Mouse (Mus musculus): Measurements from ENCODE around the gene Il1f5. TPM values are rescaled to one million over a fixed set of nuclear protein-coding genes. Genes with fewer than 3 reads are reported as not detected.

The Il1f5 gene
- not detected in 2 replicates for polyA plus RNA-seq (2015; fragmentation: Nextera tagmentation; extraction: Ambion mirVana)

DNA sequence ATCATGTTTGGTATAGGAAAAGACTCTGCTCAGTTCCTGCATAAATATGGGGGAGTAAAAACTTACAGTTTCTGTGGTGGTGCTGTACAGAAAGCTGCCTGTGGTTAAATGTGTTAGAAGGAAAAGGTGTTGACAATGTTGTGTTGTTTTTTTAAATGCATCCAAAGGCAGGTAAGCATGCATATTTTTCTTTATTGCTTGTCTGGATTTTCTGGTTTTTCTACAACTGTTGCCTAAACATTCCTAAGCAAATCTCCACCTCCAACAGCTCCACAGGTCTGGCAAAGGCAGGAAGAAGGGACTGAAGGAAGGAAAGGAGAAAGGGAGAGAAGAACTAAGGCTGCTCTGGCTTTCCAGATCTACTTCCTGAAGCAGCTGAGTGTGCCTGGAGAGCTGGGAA, at the start of gene Il1f5:
Gene Il1f5 (plus strand): TSS at position 301 of the 400 bp plus-strand sequence.
- no peak within 1 kb of the TSS for H3K4me2 ChIP-seq (replicated peaks; ENCODE audit: low read depth, low read length)
- H3K9ac ChIP-seq (replicated peaks; ENCODE audit: low read depth): no peak within 1 kb of the TSS
- H3K4me3 ChIP-seq (ENCODE audit: low read depth, low read length): no peak within 1 kb of the TSS
- no peak within 1 kb of the TSS for H3K27ac ChIP-seq (ENCODE audit: low read length)
- no peaks in the 10 kb centered on the region for H3K36me3 ChIP-seq (ENCODE audit: insufficient read depth, low read length)
- TF ChIP-seq CTCF (IDR thresholded peaks at IDR 0.05): no peak
- TF ChIP-seq EP300 (IDR thresholded peaks at IDR 0.05): no peak
- no peaks in the 10 kb centered on the region for H3K9me3 ChIP-seq (ENCODE audit: low read length)
- ATAC-seq: no peak
- DNase-seq (ENCODE audit: low spot score): no peak
- no peaks in the 10 kb centered on the region for H3K4me1 ChIP-seq (ENCODE audit: insufficient read depth, low read depth, low read length)
- H3K27me3 ChIP-seq (replicated peaks; ENCODE audit: insufficient read depth, low read length): no peaks in the 10 kb centered on the region

DNA sequence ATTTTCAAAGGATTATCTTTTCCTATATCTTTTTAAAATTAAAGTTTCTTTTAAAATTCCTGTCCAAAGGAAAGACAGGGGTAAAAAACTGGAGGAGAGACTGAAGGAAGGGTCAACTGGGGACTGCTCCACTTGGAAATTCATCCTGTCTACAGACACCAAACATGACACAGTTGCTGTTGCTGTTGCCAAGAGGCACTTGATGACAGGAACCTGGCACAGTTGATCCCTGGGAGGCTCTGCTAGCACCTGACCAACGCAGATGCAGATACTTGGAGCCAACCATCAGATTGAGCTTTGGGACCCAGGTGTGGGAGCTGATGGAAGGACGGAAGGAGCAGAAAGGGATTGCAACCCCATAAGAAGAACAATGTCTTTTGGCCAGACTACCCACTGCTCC, 49.6 kb upstream of the Il1f5 start:
- Histone ChIP-seq H3K4me3 (ENCODE audit: low read depth, low read length) (no peak overlapping the region), H3K27ac (ENCODE audit: low read length) (no peak overlapping the region), H3K4me1 (ENCODE audit: insufficient read depth, low read depth, low read length) (no peaks in the 10 kb centered on the region), H3K4me2 (replicated peaks; ENCODE audit: low read depth, low read length) (no peak overlapping the region), H3K9ac (replicated peaks; ENCODE audit: low read depth) (no peak overlapping the region), H3K9me3 (ENCODE audit: low read length) (no peaks in the 10 kb centered on the region), H3K27me3 (replicated peaks; ENCODE audit: insufficient read depth, low read length) (no peaks in the 10 kb centered on the region), H3K36me3 (ENCODE audit: insufficient read depth, low read length) (no peaks in the 10 kb centered on the region)
- DNase-seq (ENCODE audit: low spot score): no peak
- no peak for ATAC-seq
- TF ChIP-seq EP300 (IDR thresholded peaks at IDR 0.05) (no peak), CTCF (IDR thresholded peaks at IDR 0.05) (no peak)
- 61% methylated on average over 2 of the region's 2 CpGs for WGBS

- H3K9me3 ChIP-seq (ENCODE audit: low read length): no peaks in the 10 kb centered on the region
- H3K4me3 ChIP-seq (ENCODE audit: low read depth, low read length): no peak overlapping the region
- DNase-seq (ENCODE audit: low spot score) (no peak), ATAC-seq (no peak)
- H3K9ac ChIP-seq (replicated peaks; ENCODE audit: low read depth): no peak overlapping the region
- no peaks in the 10 kb centered on the region for H3K36me3 ChIP-seq (ENCODE audit: insufficient read depth, low read length)
- no peaks in the 10 kb centered on the region for H3K4me1 ChIP-seq (ENCODE audit: insufficient read depth, low read depth, low read length)
- WGBS: 73% methylated on average over 1 of the region's 1 CpGs
- H3K4me2 ChIP-seq (replicated peaks; ENCODE audit: low read depth, low read length): no peak overlapping the region
- H3K27me3 ChIP-seq (replicated peaks; ENCODE audit: insufficient read depth, low read length): no peaks in the 10 kb centered on the region
- no peak overlapping the region for H3K27ac ChIP-seq (ENCODE audit: low read length)
- no peak for TF ChIP-seq CTCF (IDR thresholded peaks at IDR 0.05)
- no peak for TF ChIP-seq EP300 (IDR thresholded peaks at IDR 0.05)
Observed at GRCm38 (mm10) chr2:24267503-24267902, 9.3 kb upstream of the Il1f5 start.

DNA sequence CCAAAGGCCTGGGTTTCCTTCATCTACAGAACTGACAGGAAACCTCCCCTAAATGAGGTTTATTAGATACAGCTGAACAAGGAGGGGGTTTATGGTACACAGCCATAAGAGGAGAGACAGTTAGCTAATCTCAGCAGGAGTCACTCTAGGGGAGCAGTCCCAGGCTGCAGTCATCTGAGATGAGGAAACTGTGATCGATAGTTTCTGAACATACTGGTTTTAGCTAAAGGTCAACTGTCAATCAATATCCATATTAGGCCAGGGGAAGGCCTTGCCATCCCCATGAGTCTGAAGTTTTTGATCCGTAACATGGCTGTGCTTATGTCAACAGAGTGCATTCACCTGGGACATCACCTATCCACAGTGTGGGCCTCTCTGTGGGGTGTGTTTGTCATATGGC, 3.1 kb upstream of the Il1f5 start:
- Histone ChIP-seq H3K27ac (ENCODE audit: low read length) (no peak overlapping the region), H3K27me3 (replicated peaks; ENCODE audit: insufficient read depth, low read length) (no peaks in the 10 kb centered on the region), H3K4me1 (ENCODE audit: insufficient read depth, low read depth, low read length) (no peaks in the 10 kb centered on the region), H3K4me2 (replicated peaks; ENCODE audit: low read depth, low read length) (no peak overlapping the region), H3K4me3 (ENCODE audit: low read depth, low read length) (no peak overlapping the region), H3K9ac (replicated peaks; ENCODE audit: low read depth) (no peak overlapping the region), H3K36me3 (ENCODE audit: insufficient read depth, low read length) (no peaks in the 10 kb centered on the region), H3K9me3 (ENCODE audit: low read length) (no peaks in the 10 kb centered on the region)
- DNase-seq (ENCODE audit: low spot score) (no peak), ATAC-seq (no peak)
- TF ChIP-seq CTCF (IDR thresholded peaks at IDR 0.05): no peak
- TF ChIP-seq EP300 (IDR thresholded peaks at IDR 0.05): no peak
- WGBS: 67% methylated on average over 2 of the region's 2 CpGs

- Histone ChIP-seq H3K4me2 (replicated peaks; ENCODE audit: low read depth, low read length) (no peak overlapping the region), H3K36me3 (ENCODE audit: insufficient read depth, low read length) (no peaks in the 10 kb centered on the region), H3K4me3 (ENCODE audit: low read depth, low read length) (no peak overlapping the region), H3K27me3 (replicated peaks; ENCODE audit: insufficient read depth, low read length) (no peaks in the 10 kb centered on the region), H3K4me1 (ENCODE audit: insufficient read depth, low read depth, low read length) (no peaks in the 10 kb centered on the region), H3K9me3 (ENCODE audit: low read length) (no peaks in the 10 kb centered on the region), H3K9ac (replicated peaks; ENCODE audit: low read depth) (no peak overlapping the region), H3K27ac (ENCODE audit: low read length) (no peak overlapping the region)
- WGBS: 31% methylated on average over 1 of the region's 1 CpGs
- no peak for ATAC-seq
- no peak for TF ChIP-seq EP300 (IDR thresholded peaks at IDR 0.05)
- TF ChIP-seq CTCF (IDR thresholded peaks at IDR 0.05): no peak
- no peak for DNase-seq (ENCODE audit: low spot score)
Observed at GRCm38 (mm10) chr2:24275146-24275545, 1.6 kb upstream of the Il1f5 start.

DNA sequence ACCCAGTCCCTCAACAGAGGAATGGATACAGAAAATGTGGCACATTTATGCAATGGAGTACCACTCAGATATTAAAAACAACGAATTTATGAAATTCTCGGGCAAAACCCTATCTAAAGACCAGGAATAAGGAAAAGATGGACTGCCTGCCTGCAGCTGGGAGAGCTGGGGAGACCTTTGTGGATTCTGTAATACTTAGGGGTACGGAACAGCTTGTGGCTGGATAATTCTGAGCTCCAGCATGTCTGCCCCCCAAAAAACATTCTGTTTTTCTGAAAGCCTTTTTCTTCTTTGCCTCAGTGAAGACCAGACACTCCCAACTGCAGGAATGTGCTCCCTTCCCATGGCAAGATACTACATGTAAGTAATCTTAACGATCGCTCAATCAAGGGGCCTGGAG, 14.1 kb downstream of the Il1f5 start, which contains the start of gene Il1f10:
Gene Il1f10 (plus strand): TSS at position 301 of the 400 bp plus-strand sequence.
- Histone ChIP-seq H3K4me1 (ENCODE audit: insufficient read depth, low read depth, low read length) (no peaks in the 10 kb centered on the region), H3K4me2 (replicated peaks; ENCODE audit: low read depth, low read length) (no peak within 1 kb of the TSS), H3K9ac (replicated peaks; ENCODE audit: low read depth) (no peak within 1 kb of the TSS), H3K27me3 (replicated peaks; ENCODE audit: insufficient read depth, low read length) (no peaks in the 10 kb centered on the region), H3K9me3 (ENCODE audit: low read length) (no peaks in the 10 kb centered on the region), H3K36me3 (ENCODE audit: insufficient read depth, low read length) (no peaks in the 10 kb centered on the region), H3K27ac (ENCODE audit: low read length) (no peak within 1 kb of the TSS), H3K4me3 (ENCODE audit: low read depth, low read length) (no peak within 1 kb of the TSS)
- no peak for ATAC-seq
- WGBS: 66% methylated on average over 5 of the region's 5 CpGs
- DNase-seq (ENCODE audit: low spot score): no peak
- TF ChIP-seq EP300 (IDR thresholded peaks at IDR 0.05) (no peak), CTCF (IDR thresholded peaks at IDR 0.05) (no peak)

- no peaks in the 10 kb centered on the region for H3K36me3 ChIP-seq (ENCODE audit: insufficient read depth, low read length)
- H3K4me3 ChIP-seq (ENCODE audit: low read depth, low read length): no peak overlapping the region
- H3K4me1 ChIP-seq (ENCODE audit: insufficient read depth, low read depth, low read length): no peaks in the 10 kb centered on the region
- no peaks in the 10 kb centered on the region for H3K27me3 ChIP-seq (replicated peaks; ENCODE audit: insufficient read depth, low read length)
- no peak for TF ChIP-seq CTCF (IDR thresholded peaks at IDR 0.05)
- TF ChIP-seq EP300 (IDR thresholded peaks at IDR 0.05): no peak
- H3K27ac ChIP-seq (ENCODE audit: low read length): no peak overlapping the region
- no peak overlapping the region for H3K4me2 ChIP-seq (replicated peaks; ENCODE audit: low read depth, low read length)
- DNase-seq (ENCODE audit: low spot score): no peak
- H3K9me3 ChIP-seq (ENCODE audit: low read length): no peaks in the 10 kb centered on the region
- no peak overlapping the region for H3K9ac ChIP-seq (replicated peaks; ENCODE audit: low read depth)
- WGBS: 20% methylated on average over 1 of the region's 1 CpGs
- ATAC-seq: no peak
Observed at GRCm38 (mm10) chr2:24294616-24295015, 17.9 kb downstream of the Il1f5 start.
